Mouse (Mus musculus) cortical plate, adult 2 months (tissue): Measurements from ENCODE around the gene Zfp568. TPM values are rescaled to one million over a fixed set of nuclear protein-coding genes. Genes with fewer than 3 reads are reported as not detected.

ENCODE experiments used
- H3K27ac ChIP-seq: fragments of 200-500 bp; 2 replicates; pipeline ENCODE4 v1.5.1; 2012; ENCODE audit warnings: low read length, control low read depth, inconsistent platforms; ENCODE audit not compliant: insufficient read depth
- H3K4me1 ChIP-seq: fragments of 200-500 bp; 2 replicates; pipeline ENCODE4 v1.6.1; 2011; ENCODE audit warnings: low read length; ENCODE audit not compliant: control insufficient read depth, insufficient read depth
- H3K4me3 ChIP-seq: fragments of 200-500 bp; 2 replicates; pipeline ENCODE4 v1.5.1; 2011; ENCODE audit warnings: mild to moderate bottlenecking, low read length, control low read depth; ENCODE audit not compliant: insufficient read depth
- CTCF ChIP-seq: fragments of 200-500 bp; IDR thresholded peaks from 2 replicates; pipeline ENCODE4 v1.5.1; 2011; ENCODE audit warnings: mild to moderate bottlenecking, control low read depth, low read length; ENCODE audit not compliant: insufficient read depth; ENCODE audit errors: extremely low read depth
- POLR2A ChIP-seq: fragments of 200-500 bp; IDR thresholded peaks from 2 replicates; pipeline ENCODE4 v1.6.1; 2011; ENCODE audit warnings: mild to moderate bottlenecking, low read length, control low read depth; ENCODE audit not compliant: insufficient read depth; ENCODE audit errors: extremely low read depth
- polyA plus RNA-seq: library from polyadenylated mRNA; depleted of rRNA; stranded (reverse); fragments of >200 nt; gene quantifications from 2 replicates; pipeline ENCODE4 v1.2.3, GENCODE M21; 2012

The Zfp568 gene
- polyA plus RNA-seq, 1 experiment = 3.0 TPM

DNA sequence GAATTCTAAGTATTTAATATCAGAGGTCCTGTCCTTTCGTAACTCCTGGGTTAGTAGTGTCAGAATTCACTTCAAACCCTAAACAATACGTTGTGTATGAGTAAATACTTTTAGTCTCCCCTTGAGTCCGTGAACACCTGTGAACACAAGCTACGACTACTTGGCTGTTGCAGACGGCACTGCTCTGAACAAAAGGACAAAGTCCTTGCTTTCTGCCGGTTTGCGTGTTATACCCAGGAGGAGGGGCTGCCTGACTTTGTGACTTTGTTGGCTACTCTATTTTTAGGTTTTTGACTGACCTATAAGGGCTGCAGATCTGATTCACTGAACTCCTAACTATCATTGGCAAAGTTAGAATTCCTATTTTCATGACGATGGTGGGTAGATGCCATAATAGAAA, 2.3 kb downstream of the Zfp568 start:
- TF ChIP-seq POLR2A (no peak), CTCF (no peak)
- H3K27ac ChIP-seq = no peak overlapping the region
- H3K4me1 ChIP-seq = peaks cover 3% of the 10 kb centered on the region; the same call in 1 of the 2 replicates
- no peak overlapping the region for H3K4me3 ChIP-seq

DNA sequence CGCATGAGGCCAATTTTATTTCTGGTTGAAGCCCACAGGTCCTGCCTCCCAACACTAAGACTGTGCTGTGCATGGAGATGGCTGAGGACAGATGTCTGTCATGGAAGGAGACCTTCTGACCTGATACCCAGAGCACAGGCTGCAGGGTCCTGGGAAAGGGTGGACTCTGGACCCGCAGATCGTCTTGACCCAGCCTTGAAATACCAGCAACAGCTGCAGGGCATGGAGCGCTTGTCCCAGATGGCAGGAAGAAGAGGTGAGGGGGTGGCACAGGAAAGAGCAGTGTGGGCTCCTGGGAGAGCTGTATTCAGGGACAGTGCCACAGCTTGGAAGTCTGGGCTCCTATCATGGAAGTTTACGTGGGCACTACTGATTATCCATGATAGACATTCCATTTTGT, 3.8 kb downstream of the Zfp568 start:
- no peak for TF ChIP-seq POLR2A
- no peak for TF ChIP-seq CTCF
- Histone ChIP-seq H3K27ac (no peak overlapping the region), H3K4me3 (no peak overlapping the region), H3K4me1 (peaks cover 3% of the 10 kb centered on the region; the same call in 1 of the 2 replicates)

GRCm38 (mm10) chr7:29989031-29989430, 5.3 kb downstream of the Zfp568 start:
- no peak overlapping the region for H3K27ac ChIP-seq
- no peaks in the 10 kb centered on the region for H3K4me1 ChIP-seq
- no peak overlapping the region for H3K4me3 ChIP-seq
- TF ChIP-seq POLR2A (no peak), CTCF (no peak)

GRCm38 (mm10) chr7:29992698-29993097, 8.9 kb downstream of the Zfp568 start:
- Histone ChIP-seq H3K4me1 (no peaks in the 10 kb centered on the region), H3K4me3 (no peak overlapping the region), H3K27ac (no peak overlapping the region)
- TF ChIP-seq CTCF (no peak), POLR2A (no peak)

GRCm38 (mm10) chr7:29993340-29993739, 9.6 kb downstream of the Zfp568 start:
- Histone ChIP-seq H3K4me3 (no peak overlapping the region), H3K27ac (no peak overlapping the region), H3K4me1 (no peaks in the 10 kb centered on the region)
- no peak for TF ChIP-seq CTCF
- TF ChIP-seq POLR2A = no peak

- Histone ChIP-seq H3K4me3 (no peak overlapping the region), H3K27ac (no peak overlapping the region), H3K4me1 (no peaks in the 10 kb centered on the region)
- TF ChIP-seq POLR2A = no peak
- no peak for TF ChIP-seq CTCF
Measured at GRCm38 (mm10) chr7:29995134-29995533, 11.4 kb downstream of the Zfp568 start.

DNA sequence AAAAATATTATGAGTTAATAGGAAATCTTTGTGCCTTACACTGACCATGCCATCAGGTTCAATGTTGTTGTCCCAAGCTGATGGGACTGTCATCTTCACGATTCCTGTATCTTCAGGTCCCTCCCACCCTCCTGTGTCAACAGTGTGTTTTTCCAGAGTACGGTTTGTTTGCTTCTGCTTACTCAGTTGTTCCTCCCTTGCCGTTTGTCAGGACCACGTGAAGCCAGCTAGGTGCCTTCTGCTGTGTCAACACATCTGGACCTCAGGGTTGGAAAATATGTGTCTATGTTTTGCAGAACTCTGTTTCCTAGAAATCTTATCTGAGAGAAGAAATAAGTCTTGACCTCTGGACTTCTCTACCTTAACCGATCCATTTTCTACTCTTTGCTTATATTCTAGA, 16.8 kb downstream of the Zfp568 start:
- TF ChIP-seq POLR2A (no peak), CTCF (no peak)
- Histone ChIP-seq H3K27ac (no peak overlapping the region), H3K4me1 (no peaks in the 10 kb centered on the region), H3K4me3 (no peak overlapping the region)

DNA sequence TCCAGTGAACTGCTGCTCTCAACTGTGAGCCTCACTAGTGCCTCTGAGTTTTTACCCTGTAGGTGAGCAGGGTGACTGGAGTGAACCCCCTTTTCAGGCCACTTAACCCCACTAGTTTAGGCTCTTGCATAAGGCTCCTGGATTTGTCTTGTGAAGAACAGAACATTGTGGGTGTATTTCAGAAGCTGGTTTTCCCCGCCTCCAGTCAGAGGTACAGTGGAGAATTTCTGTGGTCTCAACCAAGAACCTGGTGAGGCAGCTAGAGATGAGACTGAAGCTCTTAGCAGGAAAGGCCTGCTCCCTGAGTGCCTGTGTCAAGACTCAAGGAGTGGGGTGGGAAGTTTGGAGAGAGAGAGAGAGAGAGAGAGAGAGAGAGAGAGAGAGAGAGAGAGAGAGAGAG, 23.8 kb downstream of the Zfp568 start:
- Histone ChIP-seq H3K4me3 (no peak overlapping the region), H3K4me1 (peaks cover 12% of the 10 kb centered on the region), H3K27ac (no peak overlapping the region)
- no peak for TF ChIP-seq POLR2A
- TF ChIP-seq CTCF = no peak

GRCm38 (mm10) chr7:30008020-30008690, 24.4 kb downstream of the Zfp568 start:
- Histone ChIP-seq H3K4me1 (peaks cover 12% of the 10 kb centered on the region), H3K4me3 (no peak overlapping the region), H3K27ac (no peak overlapping the region)
- TF ChIP-seq POLR2A = no peak
- no peak for TF ChIP-seq CTCF

DNA sequence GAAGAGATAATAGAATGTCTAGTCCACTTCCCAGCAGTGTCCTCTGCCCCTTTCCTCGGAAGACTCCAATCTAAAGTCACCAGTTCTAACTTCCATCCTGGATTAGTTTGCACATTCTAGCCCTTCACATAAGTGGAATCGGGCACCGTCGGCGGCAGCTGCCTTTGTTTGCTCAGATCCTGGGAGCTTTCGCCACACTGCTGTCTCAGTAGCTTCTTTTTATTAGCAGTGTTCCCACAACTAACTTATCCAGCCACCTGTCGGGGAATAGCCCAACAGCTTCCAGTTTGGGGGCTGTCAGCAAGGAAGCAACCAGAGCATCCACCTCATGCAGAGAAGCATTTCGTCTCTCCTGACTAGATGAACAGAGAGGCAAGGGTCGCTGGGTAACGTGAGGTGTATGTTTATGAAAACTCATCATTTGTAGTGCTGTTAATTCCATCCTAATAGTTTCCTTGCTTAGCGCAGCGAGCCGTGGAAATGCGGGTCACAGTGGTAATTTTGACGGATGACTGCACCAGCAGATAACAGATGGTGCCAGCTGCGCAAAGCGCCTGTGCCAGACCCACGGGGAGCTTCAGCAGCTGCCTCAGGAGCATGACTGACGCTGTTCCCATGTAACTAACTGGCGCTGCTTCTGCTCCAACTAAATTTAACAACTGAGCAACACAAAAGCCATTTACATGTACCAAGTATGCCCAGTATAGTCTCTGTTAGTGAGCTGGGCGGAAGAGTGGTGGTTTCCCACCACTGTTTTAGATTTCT, 25.7 kb downstream of the Zfp568 start:
- Histone ChIP-seq H3K4me1 (peaks cover 12% of the 10 kb centered on the region), H3K27ac (no peak overlapping the region), H3K4me3 (no peak overlapping the region)
- TF ChIP-seq POLR2A (no peak), CTCF (no peak)
